Mouse (Mus musculus) olfactory bulb, adult 2 months (tissue): ENCODE data around the gene Tmco1. TPM values are rescaled to one million over a fixed set of nuclear protein-coding genes. Genes with fewer than 3 reads are reported as not detected.

Experiments used
- H3K27ac ChIP-seq: fragments of 200-500 bp; 2 replicates; pipeline ENCODE4 v1.5.1; 2012; ENCODE audit warnings: low read depth, low read length; ENCODE audit not compliant: insufficient read depth
- H3K4me1 ChIP-seq: fragments of 200-500 bp; 2 replicates; pipeline ENCODE4 v1.6.1; 2012; ENCODE audit warnings: low read length; ENCODE audit not compliant: control insufficient read depth, insufficient read depth
- H3K4me3 ChIP-seq: fragments of 200-500 bp; 2 replicates; pipeline ENCODE4 v1.5.1; 2012; ENCODE audit warnings: mild to moderate bottlenecking, low read depth, low read length, moderate library complexity; ENCODE audit not compliant: insufficient read depth
- CTCF ChIP-seq: fragments of 200-500 bp; IDR thresholded peaks from 2 replicates; pipeline ENCODE4 v1.5.1; 2012; ENCODE audit warnings: low read depth, mild to moderate bottlenecking, low read length, moderate library complexity; ENCODE audit not compliant: insufficient read depth
- POLR2A ChIP-seq: fragments of 200-500 bp; IDR thresholded peaks from 2 replicates; pipeline ENCODE4 v1.6.1; 2012; ENCODE audit warnings: mild to moderate bottlenecking, low read depth, low read length, moderate library complexity; ENCODE audit not compliant: insufficient read depth
- WGBS: fragments of 180-500 bp; shearing (Covaris S2); methylation state at CpG from one replicate; pipeline ENCODE4 v1.1.7; 2018; 5-methylcytosine and 5-hydroxymethylcytosine counted together
- polyA plus RNA-seq: library from polyadenylated mRNA; stranded (reverse); fragments of >200 nt; gene quantifications from 2 replicates; pipeline ENCODE4 v1.2.4, GENCODE M21; 2012; ENCODE audit warnings: low replicate concordance; ENCODE audit not compliant: missing spikeins, insufficient read depth, insufficient read length

The Tmco1 gene
- polyA plus RNA-seq, 1 experiment: not detected

GRCm38 (mm10) chr1:167374003-167374784 lies 66.0 kb downstream of the Tmco1 start:
- H3K4me1 ChIP-seq: peaks cover 15% of the 10 kb centered on the region
- no peak overlapping the region for H3K4me3 ChIP-seq
- H3K27ac ChIP-seq: no peak overlapping the region
- TF ChIP-seq POLR2A (no peak), CTCF (no peak)
- 30% methylated on average over 15 of the region's 15 CpGs for WGBS

GRCm38 (mm10) chr1:167374942-167375341 lies 66.8 kb downstream of the Tmco1 start:
- 80% methylated on average over 2 of the region's 2 CpGs for WGBS
- no peak for TF ChIP-seq POLR2A
- TF ChIP-seq CTCF: no peak
- H3K4me3 ChIP-seq: no peak overlapping the region
- peaks cover 15% of the 10 kb centered on the region for H3K4me1 ChIP-seq
- no peak overlapping the region for H3K27ac ChIP-seq

GRCm38 (mm10) chr1:167378019-167378418 lies 69.8 kb downstream of the Tmco1 start:
- H3K27ac ChIP-seq: no peak overlapping the region
- TF ChIP-seq CTCF (no peak), POLR2A (no peak)
- WGBS: 48% methylated on average over 6 of the region's 6 CpGs
- peaks cover 18% of the 10 kb centered on the region for H3K4me1 ChIP-seq
- H3K4me3 ChIP-seq: no peak overlapping the region

DNA sequence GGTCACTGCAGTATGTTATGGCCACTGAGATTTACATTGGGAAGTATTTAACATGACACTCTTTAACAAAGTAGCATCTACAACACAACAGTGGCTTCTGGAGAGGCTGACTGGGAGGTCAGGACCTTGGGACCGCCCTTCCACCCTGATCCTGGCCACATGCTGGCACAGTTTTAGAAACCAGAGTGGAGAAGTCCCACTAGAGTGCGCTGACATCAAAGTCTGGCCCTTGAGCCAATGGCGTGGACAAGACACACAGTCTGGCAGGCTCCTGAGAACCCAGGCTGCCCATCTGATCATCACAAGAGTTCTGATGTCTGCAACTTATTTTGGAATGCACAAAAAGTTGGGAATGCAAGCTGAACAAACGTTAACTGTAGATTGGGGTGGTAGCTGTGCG lies 71.6 kb downstream of the Tmco1 start:
- 86% methylated on average over 5 of the region's 5 CpGs for WGBS
- H3K27ac ChIP-seq: no peak overlapping the region
- no peak overlapping the region for H3K4me3 ChIP-seq
- H3K4me1 ChIP-seq: peaks cover 13% of the 10 kb centered on the region
- TF ChIP-seq CTCF: no peak
- TF ChIP-seq POLR2A: no peak

- no peak for TF ChIP-seq CTCF
- TF ChIP-seq POLR2A: no peak
- 94% methylated on average over 2 of the region's 2 CpGs for WGBS
- H3K27ac ChIP-seq: no peak overlapping the region
- H3K4me1 ChIP-seq: peaks cover 12% of the 10 kb centered on the region
- no peak overlapping the region for H3K4me3 ChIP-seq
These were observed 72.0 kb downstream of the Tmco1 start for GRCm38 (mm10) chr1:167380223-167380622.

DNA sequence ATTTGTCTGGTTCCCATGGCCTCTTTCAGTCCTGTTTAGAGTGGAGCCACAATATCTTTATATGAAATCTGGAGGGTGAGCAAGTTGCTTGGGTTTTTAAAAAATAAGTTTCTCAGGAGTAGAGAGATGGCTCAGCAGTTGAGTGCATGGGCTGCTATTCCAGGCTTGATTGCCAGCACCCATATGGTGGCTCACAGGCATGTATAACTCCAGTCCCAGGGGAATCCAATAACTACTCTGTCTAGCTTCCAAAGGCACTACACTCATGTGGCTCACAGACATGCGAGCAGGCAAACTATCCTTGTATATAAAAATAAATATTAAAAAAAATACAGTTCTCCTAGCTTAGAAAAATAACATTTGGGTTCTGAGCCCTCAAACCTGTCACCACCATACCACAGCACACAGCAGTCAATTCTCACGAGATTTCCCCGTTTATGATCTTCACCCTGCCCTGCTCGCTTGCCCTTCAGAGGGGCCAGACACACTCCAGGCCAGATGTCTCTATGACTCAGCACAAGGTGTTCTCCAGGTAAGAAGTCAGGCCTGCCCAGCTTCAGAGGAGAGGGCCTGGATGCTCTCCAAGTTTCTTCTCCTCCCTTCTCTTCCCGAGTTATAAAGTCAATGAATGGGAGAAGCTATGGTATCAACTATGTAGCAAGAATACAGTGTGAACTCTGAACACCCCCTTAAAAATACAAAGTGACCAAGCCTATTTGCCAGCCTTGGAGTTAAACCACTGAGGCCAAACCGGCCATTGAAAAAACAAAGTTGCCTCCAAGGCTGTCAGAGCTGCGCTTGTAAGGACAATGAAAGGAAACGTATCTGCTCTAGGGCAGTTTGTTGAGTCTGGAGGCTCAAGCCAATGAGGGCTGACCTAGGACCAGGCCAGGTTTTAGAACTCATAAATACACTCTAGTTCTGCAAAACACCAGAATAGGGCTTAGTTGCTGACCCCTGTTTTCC lies 73.2 kb downstream of the Tmco1 start:
- H3K27ac ChIP-seq: no peak overlapping the region
- TF ChIP-seq POLR2A: no peak
- no peak for TF ChIP-seq CTCF
- no peak overlapping the region for H3K4me3 ChIP-seq
- WGBS: 85% methylated on average over 8 of the region's 8 CpGs
- peaks cover 12% of the 10 kb centered on the region for H3K4me1 ChIP-seq

- peaks cover 10% of the 10 kb centered on the region for H3K4me1 ChIP-seq
- no peak overlapping the region for H3K4me3 ChIP-seq
- WGBS: 87% methylated on average over 7 of the region's 7 CpGs
- H3K27ac ChIP-seq: no peak overlapping the region
- TF ChIP-seq POLR2A: no peak
- no peak for TF ChIP-seq CTCF
These were observed 74.1 kb downstream of the Tmco1 start for GRCm38 (mm10) chr1:167382316-167382715.

DNA sequence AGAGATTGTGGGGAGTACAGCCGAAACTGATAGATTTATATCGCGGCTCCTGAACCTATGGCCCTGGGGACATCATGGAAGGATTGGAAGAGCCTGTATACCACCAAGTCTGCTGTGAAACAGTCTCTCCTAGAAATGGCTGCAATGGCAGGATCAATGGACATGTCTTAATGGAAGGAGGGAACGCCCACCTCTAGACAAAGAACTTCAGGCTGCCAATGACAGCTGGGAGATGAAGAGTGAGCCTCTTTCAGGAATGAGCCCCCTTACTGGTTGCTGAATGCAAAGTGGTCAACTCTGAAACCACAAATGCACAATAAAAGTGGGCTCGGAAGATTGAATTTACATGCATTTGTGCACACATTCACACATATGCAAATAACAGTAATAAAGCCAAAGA lies 74.6 kb downstream of the Tmco1 start:
- WGBS: 88% methylated on average over 5 of the region's 5 CpGs
- TF ChIP-seq CTCF (no peak), POLR2A (no peak)
- Histone ChIP-seq H3K27ac (no peak overlapping the region), H3K4me3 (no peak overlapping the region), H3K4me1 (peaks cover 10% of the 10 kb centered on the region)

DNA sequence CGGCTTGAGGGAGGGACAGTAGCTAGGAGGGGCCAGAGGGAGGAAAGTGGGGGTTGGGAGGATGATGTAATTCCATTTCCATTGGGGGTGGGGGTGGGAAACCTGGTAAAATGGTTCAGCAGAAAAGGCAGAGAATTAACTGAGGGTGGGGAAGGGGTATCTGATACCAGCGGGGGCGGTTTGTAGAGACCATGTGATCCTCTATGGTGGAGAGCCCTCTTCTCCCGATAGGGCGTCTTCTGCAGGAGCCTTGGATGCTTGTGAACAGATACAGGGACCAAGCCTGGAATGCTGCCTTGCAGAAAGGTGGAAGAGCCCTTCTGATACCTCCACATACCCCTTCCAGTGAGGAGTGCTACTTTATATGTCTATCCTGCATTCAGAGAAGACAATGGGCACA lies 75.0 kb downstream of the Tmco1 start:
- no peak overlapping the region for H3K27ac ChIP-seq

More for the DNA sequence above, 75.0 kb downstream of the Tmco1 start:
- Histone ChIP-seq H3K4me1 (peaks cover 7% of the 10 kb centered on the region), H3K4me3 (no peak overlapping the region)
- 75% methylated on average over 5 of the region's 5 CpGs for WGBS
- TF ChIP-seq CTCF: no peak
- no peak for TF ChIP-seq POLR2A

Other genes starting within 250 kb of the Tmco1 start
- 323 TPM in 1 of 2 replicates, not detected in the other for gene Uck2, start 23.1 kb upstream of the Tmco1 start, polyA plus RNA-seq
- not detected in 2 replicates for gene Aldh9a1, start 41.6 kb downstream of the Tmco1 start, polyA plus RNA-seq
- gene Mgst3, start 85.5 kb downstream of the Tmco1 start, polyA plus RNA-seq: not detected in 2 replicates
- gene Lrrc52, start 158.4 kb downstream of the Tmco1 start, polyA plus RNA-seq: not detected in 2 replicates